Mouse (Mus musculus): ENCODE measurements around the gene Methig1. TPM values are rescaled to one million over a fixed set of nuclear protein-coding genes. Genes with fewer than 3 reads are reported as not detected.

The Methig1 gene
- total and polyA plus RNA-seq, 3 experiments = not detected

DNA sequence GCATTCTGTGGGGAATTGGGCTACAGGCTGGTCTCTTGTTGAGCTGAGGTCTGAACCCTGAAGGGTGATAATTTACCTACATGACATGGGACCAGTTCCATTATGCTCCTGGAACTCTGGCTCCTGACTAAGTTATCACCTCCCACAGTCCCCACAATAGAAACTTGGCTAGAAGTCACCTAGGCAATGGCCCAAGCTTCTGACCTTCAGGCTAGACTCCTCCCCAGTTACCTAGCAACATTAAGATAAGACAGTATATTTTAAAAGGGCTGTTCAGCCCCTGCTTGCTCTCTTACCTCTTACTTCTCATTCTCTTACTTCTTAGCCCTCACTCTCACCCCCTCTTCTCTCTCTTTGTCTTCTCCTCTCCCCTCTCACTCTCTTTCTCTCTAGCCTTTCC lies 7.5 kb upstream of the Methig1 start:
- H3K9me3 ChIP-seq (replicated peaks; ENCODE audit: low read length) = no peaks in the 10 kb centered on the region

DNA sequence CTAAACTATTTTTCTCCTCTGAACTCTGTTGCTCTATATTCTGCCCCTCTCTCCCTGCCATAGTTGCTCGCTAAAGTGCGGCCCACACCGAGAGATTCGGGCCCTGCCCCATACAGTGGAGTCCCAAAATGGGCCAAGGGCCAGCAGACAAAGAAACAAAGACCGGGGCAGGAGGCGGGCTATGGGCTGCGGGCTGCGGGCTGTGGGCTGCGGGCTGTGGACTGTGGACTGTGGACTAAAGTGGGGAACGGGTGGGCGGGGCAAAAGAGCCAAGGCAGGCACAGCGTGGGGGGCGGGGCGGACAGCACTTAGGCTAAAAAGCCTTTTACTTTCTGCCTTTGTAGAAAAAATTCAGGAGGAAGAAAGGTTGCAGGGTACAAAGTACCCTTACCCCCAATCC lies 6.2 kb upstream of the Methig1 start:
- no peak overlapping the region for H3K27ac ChIP-seq (ENCODE audit: insufficient read depth, low read depth)
- TF ChIP-seq ZC3H11A (IDR thresholded peaks at IDR 0.05; ENCODE audit: low read depth, low read length) (no peak), HCFC1 (IDR thresholded peaks at IDR 0.05; ENCODE audit: low read depth, low read length) (no peak), NRF1 (IDR thresholded peaks at IDR 0.05; ENCODE audit: low read depth, low read length) (no peak), USF2 (conservative IDR thresholded peaks at IDR 0.05; ENCODE audit: low read depth, low read length) (no peak), UBTF (IDR thresholded peaks at IDR 0.05; ENCODE audit: low read depth, low read length) (no peak), CTCF (conservative IDR thresholded peaks at IDR 0.05 in 1 of 2, IDR thresholded peaks at IDR 0.05 in 1 of 2; ENCODE audit: low read depth in 2 of 2, low read length in 2 of 2) (no peak), IRF4 (IDR thresholded peaks at IDR 0.05; ENCODE audit: low read depth, low read length) (no peak), EP300 (IDR thresholded peaks at IDR 0.05; ENCODE audit: low read length) (no peak)
- H3K27me3 ChIP-seq (replicated peaks) = peaks cover 4% of the 10 kb centered on the region
- H3K79me2 ChIP-seq (replicated peaks; ENCODE audit: control insufficient read depth, extremely low read depth, insufficient read depth, poor library complexity, severe bottlenecking) = no peaks in the 10 kb centered on the region
- no peak overlapping the region for H3K9ac ChIP-seq (ENCODE audit: insufficient read depth, low read depth)
- H3K4me3 ChIP-seq (replicated peaks in 1 of 3; ENCODE audit: low read depth in 2 of 3, low read length in 2 of 3, poor library complexity in 1 of 3) = no peak overlapping the region
- in situ Hi-C loops (cut with MboI; ENCODE audit: low pct_ligation_motif_present, low pct_unique_long_range_greater_than_20kb, low sequenced_read_pairs) = no loop called here
- H3K9me3 ChIP-seq (replicated peaks; ENCODE audit: low read length) = no peaks in the 10 kb centered on the region
- peaks cover 2 to 4% of the 10 kb centered on the region in 2 experiments; a peak in 1 of 4 replicates for H3K4me1 ChIP-seq (ENCODE audit: control insufficient read depth in 1 of 2, insufficient read depth in 2 of 2)
- dilution Hi-C loops (cut with MboI; ENCODE audit: extremely low pct_ligation_motif_present, extremely low pct_unique_long_range_greater_than_20kb, low sequenced_read_pairs) = no loop called here
- DNase-seq (ENCODE audit: extremely low read depth) = no peak
- H3K4me2 ChIP-seq (ENCODE audit: insufficient read depth, low read depth, poor library complexity, severe bottlenecking) = no peak overlapping the region
- no peaks in the 10 kb centered on the region for H3K36me3 ChIP-seq (replicated peaks in 1 of 2; ENCODE audit: control insufficient read depth in 1 of 2, insufficient read depth in 1 of 2, low read length in 1 of 2)

More for the DNA sequence above, 7.5 kb upstream of the Methig1 start:
- TF ChIP-seq PAX5 (IDR thresholded peaks at IDR 0.05; ENCODE audit: low read length) = no peak
- TF ChIP-seq MXI1 (IDR thresholded peaks at IDR 0.05; ENCODE audit: low read depth, low read length) = no peak
- no peak for TF ChIP-seq ZNF384 (IDR thresholded peaks at IDR 0.05; ENCODE audit: low read depth, low read length)
- TF ChIP-seq ZKSCAN1 (IDR thresholded peaks at IDR 0.05; ENCODE audit: borderline replicate concordance, low read depth, low read length) = no peak
- no peak for TF ChIP-seq CHD2 (IDR thresholded peaks at IDR 0.05; ENCODE audit: low read length)
- no peak for TF ChIP-seq UBTF (IDR thresholded peaks at IDR 0.05; ENCODE audit: low read depth, low read length)
- TF ChIP-seq ZMIZ1 (IDR thresholded peaks at IDR 0.05; ENCODE audit: low read depth, low read length) = no peak
- no peak for TF ChIP-seq HCFC1 (IDR thresholded peaks at IDR 0.05; ENCODE audit: low read depth, low read length)
- TF ChIP-seq ETS1 (conservative IDR thresholded peaks at IDR 0.05; ENCODE audit: low read depth, low read length) = no peak
- no peak for TF ChIP-seq TCF12 (IDR thresholded peaks at IDR 0.05; ENCODE audit: low read depth, low read length)
- TF ChIP-seq JUND (conservative IDR thresholded peaks at IDR 0.05; ENCODE audit: low read depth, low read length) = no peak
- TF ChIP-seq MAX (IDR thresholded peaks at IDR 0.05; ENCODE audit: low read length) = no peak
- Histone ChIP-seq H3K4me3 (replicated peaks in 1 of 3; ENCODE audit: low read depth in 2 of 3, low read length in 2 of 3, poor library complexity in 1 of 3) (no peak overlapping the region), H3K79me2 (replicated peaks; ENCODE audit: control insufficient read depth, extremely low read depth, insufficient read depth, poor library complexity, severe bottlenecking) (no peaks in the 10 kb centered on the region), H3K4me2 (ENCODE audit: insufficient read depth, low read depth, poor library complexity, severe bottlenecking) (no peak overlapping the region), H3K27ac (ENCODE audit: insufficient read depth, low read depth) (no peak overlapping the region), H3K9ac (ENCODE audit: insufficient read depth, low read depth) (no peak overlapping the region), H3K27me3 (replicated peaks) (peaks cover 4% of the 10 kb centered on the region), H3K4me1 (ENCODE audit: control insufficient read depth in 1 of 2, insufficient read depth in 2 of 2) (peaks cover 2 to 4% of the 10 kb centered on the region in 2 experiments; a peak in 1 of 4 replicates), H3K36me3 (replicated peaks in 1 of 2; ENCODE audit: control insufficient read depth in 1 of 2, insufficient read depth in 1 of 2, low read length in 1 of 2) (no peaks in the 10 kb centered on the region)
- dilution Hi-C loops (cut with MboI; ENCODE audit: extremely low pct_ligation_motif_present, extremely low pct_unique_long_range_greater_than_20kb, low sequenced_read_pairs) = no loop called here
- in situ Hi-C loops (cut with MboI; ENCODE audit: low pct_ligation_motif_present, low pct_unique_long_range_greater_than_20kb, low sequenced_read_pairs) = no loop called here
- DNase-seq (ENCODE audit: extremely low read depth) = no peak

Data from CH12.LX (cell line).